Mouse (Mus musculus): ENCODE results near the gene Hk3. TPM values are rescaled to one million over a fixed set of nuclear protein-coding genes. Genes with fewer than 3 reads are reported as not detected.

Hk3 gene
- polyA plus RNA-seq, 1 experiment from 2014 or later = 0.40 TPM

- Histone ChIP-seq H3K9ac (replicated peaks) (no peak overlapping the region), H3K4me2 (no peak overlapping the region), H3K4me1 (replicated peaks) (no peaks in the 10 kb centered on the region), H3K27me3 (peaks cover 5% of the 10 kb centered on the region; the same call in 1 of the 2 replicates), H3K9me3 (no peaks in the 10 kb centered on the region), H3K4me3 (replicated peaks) (no peak overlapping the region), H3K27ac (no peak overlapping the region), H3K36me3 (no peaks in the 10 kb centered on the region)
- 81% methylated on average over 10 of the region's 10 CpGs for WGBS
- no peak for ATAC-seq (ENCODE audit: insufficient number of reproducible peaks, insufficient read depth, low FRiP score, low TSS enrichment, low read depth)
Observed at GRCm38 (mm10) chr13:55002090-55002489, 19.1 kb downstream of the Hk3 start.

GRCm38 (mm10) chr13:55000433-55000832, 20.8 kb downstream of the Hk3 start:
- ATAC-seq (ENCODE audit: insufficient number of reproducible peaks, insufficient read depth, low FRiP score, low TSS enrichment, low read depth) = no peak
- WGBS = 83% methylated on average over 10 of the region's 10 CpGs
- H3K27me3 ChIP-seq = no peaks in the 10 kb centered on the region

GRCm38 (mm10) chr13:54997568-54997967, 23.6 kb downstream of the Hk3 start:
- Histone ChIP-seq H3K9ac (replicated peaks) (no peak overlapping the region), H3K9me3 (no peaks in the 10 kb centered on the region), H3K4me2 (no peak overlapping the region), H3K27me3 (peaks cover 13% of the 10 kb centered on the region), H3K36me3 (no peaks in the 10 kb centered on the region), H3K4me1 (replicated peaks) (no peaks in the 10 kb centered on the region), H3K4me3 (replicated peaks) (no peak overlapping the region), H3K27ac (no peak overlapping the region)
- WGBS = 87% methylated on average over 8 of the region's 8 CpGs
- no peak for ATAC-seq (ENCODE audit: insufficient number of reproducible peaks, insufficient read depth, low FRiP score, low TSS enrichment, low read depth)

More at GRCm38 (mm10) chr13:55000433-55000832, 20.8 kb downstream of the Hk3 start:
- Histone ChIP-seq H3K36me3 (no peaks in the 10 kb centered on the region), H3K4me2 (no peak overlapping the region), H3K4me3 (replicated peaks) (no peak overlapping the region), H3K9me3 (no peaks in the 10 kb centered on the region), H3K27ac (no peak overlapping the region), H3K4me1 (replicated peaks) (no peaks in the 10 kb centered on the region), H3K9ac (replicated peaks) (no peak overlapping the region)

GRCm38 (mm10) chr13:54995161-54995560, 26.0 kb downstream of the Hk3 start:
- no peaks in the 10 kb centered on the region for H3K9me3 ChIP-seq
- ATAC-seq (ENCODE audit: insufficient number of reproducible peaks, insufficient read depth, low FRiP score, low TSS enrichment, low read depth) = no peak
- H3K36me3 ChIP-seq = no peaks in the 10 kb centered on the region
- no peak overlapping the region for H3K27ac ChIP-seq
- H3K4me1 ChIP-seq (replicated peaks) = no peaks in the 10 kb centered on the region
- no peak overlapping the region for H3K4me3 ChIP-seq (replicated peaks)
- no peak overlapping the region for H3K4me2 ChIP-seq
- H3K27me3 ChIP-seq = peaks cover 26% of the 10 kb centered on the region
- no peak overlapping the region for H3K9ac ChIP-seq (replicated peaks)
- 65% methylated on average over 6 of the region's 6 CpGs for WGBS

GRCm38 (mm10) chr13:54994576-54994975, 26.6 kb downstream of the Hk3 start:
- ATAC-seq (ENCODE audit: insufficient number of reproducible peaks, insufficient read depth, low FRiP score, low TSS enrichment, low read depth) = no peak
- H3K27ac ChIP-seq = no peak overlapping the region
- H3K4me3 ChIP-seq (replicated peaks) = no peak overlapping the region
- no peaks in the 10 kb centered on the region for H3K36me3 ChIP-seq
- WGBS = 25% methylated on average over 4 of the region's 4 CpGs
- H3K9me3 ChIP-seq = no peaks in the 10 kb centered on the region
- no peak overlapping the region for H3K9ac ChIP-seq (replicated peaks)
- no peaks in the 10 kb centered on the region for H3K4me1 ChIP-seq (replicated peaks)
- peaks cover 26% of the 10 kb centered on the region for H3K27me3 ChIP-seq
- no peak overlapping the region for H3K4me2 ChIP-seq

- ATAC-seq (ENCODE audit: insufficient number of reproducible peaks, insufficient read depth, low FRiP score, low TSS enrichment, low read depth) = no peak
- H3K9me3 ChIP-seq = no peaks in the 10 kb centered on the region
- H3K27me3 ChIP-seq = peaks cover 30% of the 10 kb centered on the region
- no peak overlapping the region for H3K9ac ChIP-seq (replicated peaks)
- H3K27ac ChIP-seq = no peak overlapping the region
- 84% methylated on average over 7 of the region's 7 CpGs for WGBS
- no peaks in the 10 kb centered on the region for H3K36me3 ChIP-seq
- H3K4me3 ChIP-seq (replicated peaks) = no peak overlapping the region
- no peak overlapping the region for H3K4me2 ChIP-seq
- H3K4me1 ChIP-seq (replicated peaks) = peaks cover 7% of the 10 kb centered on the region; the same call in 1 of the 2 replicates
Observed at GRCm38 (mm10) chr13:54992215-54992614, 29.0 kb downstream of the Hk3 start.

- ATAC-seq (ENCODE audit: insufficient number of reproducible peaks, insufficient read depth, low FRiP score, low TSS enrichment, low read depth) = no peak
- Histone ChIP-seq H3K27me3 (peaks cover 32% of the 10 kb centered on the region), H3K4me2 (no peak overlapping the region), H3K4me1 (replicated peaks) (peaks cover 7% of the 10 kb centered on the region; the same call in 1 of the 2 replicates), H3K9ac (replicated peaks) (no peak overlapping the region), H3K4me3 (replicated peaks) (no peak overlapping the region), H3K27ac (no peak overlapping the region), H3K9me3 (no peaks in the 10 kb centered on the region), H3K36me3 (no peaks in the 10 kb centered on the region)
- WGBS = 42% methylated on average over 7 of the region's 7 CpGs
Observed at GRCm38 (mm10) chr13:54988181-54988760, 32.9 kb downstream of the Hk3 start.

- ATAC-seq (ENCODE audit: insufficient number of reproducible peaks, insufficient read depth, low FRiP score, low TSS enrichment, low read depth) = no peak
- peaks cover 31% of the 10 kb centered on the region for H3K27me3 ChIP-seq
- 72% methylated on average over 9 of the region's 9 CpGs for WGBS
Observed at GRCm38 (mm10) chr13:54987405-54987804, 33.8 kb downstream of the Hk3 start.

GRCm38 (mm10) chr13:54983614-54984013, 37.6 kb downstream of the Hk3 start:
- no peak overlapping the region for H3K4me2 ChIP-seq
- no peaks in the 10 kb centered on the region for H3K9me3 ChIP-seq
- H3K4me1 ChIP-seq (replicated peaks) = peaks cover 17% of the 10 kb centered on the region
- peaks cover 38% of the 10 kb centered on the region for H3K27me3 ChIP-seq
- H3K9ac ChIP-seq (replicated peaks) = no peak overlapping the region
- ATAC-seq (ENCODE audit: insufficient number of reproducible peaks, insufficient read depth, low FRiP score, low TSS enrichment, low read depth) = no peak
- H3K36me3 ChIP-seq = no peaks in the 10 kb centered on the region
- no peak overlapping the region for H3K27ac ChIP-seq
- H3K4me3 ChIP-seq (replicated peaks) = no peak overlapping the region
- 72% methylated on average over 2 of the region's 2 CpGs for WGBS

More at GRCm38 (mm10) chr13:54987405-54987804, 33.8 kb downstream of the Hk3 start:
- no peak overlapping the region for H3K4me3 ChIP-seq (replicated peaks)
- H3K4me2 ChIP-seq = no peak overlapping the region
- H3K36me3 ChIP-seq = no peaks in the 10 kb centered on the region
- no peak overlapping the region for H3K9ac ChIP-seq (replicated peaks)
- H3K27ac ChIP-seq = no peak overlapping the region
- peaks cover 7% of the 10 kb centered on the region; the same call in 1 of the 2 replicates for H3K4me1 ChIP-seq (replicated peaks)
- H3K9me3 ChIP-seq = no peaks in the 10 kb centered on the region

GRCm38 (mm10) chr13:54983001-54983400, 38.2 kb downstream of the Hk3 start:
- Histone ChIP-seq H3K9ac (replicated peaks) (no peak overlapping the region), H3K27ac (no peak overlapping the region), H3K27me3 (peaks cover 38% of the 10 kb centered on the region), H3K4me1 (replicated peaks) (peaks cover 12% of the 10 kb centered on the region), H3K4me3 (replicated peaks) (no peak overlapping the region), H3K36me3 (no peaks in the 10 kb centered on the region), H3K9me3 (no peaks in the 10 kb centered on the region), H3K4me2 (no peak overlapping the region)
- ATAC-seq (ENCODE audit: insufficient number of reproducible peaks, insufficient read depth, low FRiP score, low TSS enrichment, low read depth) = no peak
- 82% methylated on average over 8 of the region's 8 CpGs for WGBS

GRCm38 (mm10) chr13:54980957-54981356, 40.2 kb downstream of the Hk3 start:
- Histone ChIP-seq H3K4me1 (replicated peaks) (peaks cover 12% of the 10 kb centered on the region), H3K36me3 (no peaks in the 10 kb centered on the region), H3K4me3 (replicated peaks) (no peak overlapping the region), H3K4me2 (no peak overlapping the region), H3K27ac (no peak overlapping the region), H3K27me3 (peaks cover 35% of the 10 kb centered on the region), H3K9me3 (no peaks in the 10 kb centered on the region), H3K9ac (replicated peaks) (no peak overlapping the region)
- no peak for ATAC-seq (ENCODE audit: insufficient number of reproducible peaks, insufficient read depth, low FRiP score, low TSS enrichment, low read depth)
- 63% methylated on average over 12 of the region's 12 CpGs for WGBS

GRCm38 (mm10) chr13:54978804-54979203, 42.4 kb downstream of the Hk3 start:
- peaks cover 38% of the 10 kb centered on the region for H3K27me3 ChIP-seq

More at GRCm38 (mm10) chr13:54978804-54979203, 42.4 kb downstream of the Hk3 start:
- ATAC-seq (ENCODE audit: insufficient number of reproducible peaks, insufficient read depth, low FRiP score, low TSS enrichment, low read depth) = no peak
- WGBS = 64% methylated on average over 8 of the region's 8 CpGs
- no peak overlapping the region for H3K27ac ChIP-seq
- peaks cover 12% of the 10 kb centered on the region for H3K4me1 ChIP-seq (replicated peaks)
- no peak overlapping the region for H3K9ac ChIP-seq (replicated peaks)
- H3K4me2 ChIP-seq = no peak overlapping the region
- H3K4me3 ChIP-seq (replicated peaks) = no peak overlapping the region
- H3K9me3 ChIP-seq = no peaks in the 10 kb centered on the region
- no peaks in the 10 kb centered on the region for H3K36me3 ChIP-seq
